Mouse (Mus musculus): ENCODE measurements around the gene Gabrb2. TPM values are rescaled to one million over a fixed set of nuclear protein-coding genes. Genes with fewer than 3 reads are reported as not detected.

Gene Gabrb2
- not detected for polyA plus RNA-seq (2014; fragmentation: Illumina TruSeq; extraction: RNeasy Lipid Tissue Mini Kit (QIAGEN cat#74804); ENCODE audit: low read depth, low replicate concordance)

DNA sequence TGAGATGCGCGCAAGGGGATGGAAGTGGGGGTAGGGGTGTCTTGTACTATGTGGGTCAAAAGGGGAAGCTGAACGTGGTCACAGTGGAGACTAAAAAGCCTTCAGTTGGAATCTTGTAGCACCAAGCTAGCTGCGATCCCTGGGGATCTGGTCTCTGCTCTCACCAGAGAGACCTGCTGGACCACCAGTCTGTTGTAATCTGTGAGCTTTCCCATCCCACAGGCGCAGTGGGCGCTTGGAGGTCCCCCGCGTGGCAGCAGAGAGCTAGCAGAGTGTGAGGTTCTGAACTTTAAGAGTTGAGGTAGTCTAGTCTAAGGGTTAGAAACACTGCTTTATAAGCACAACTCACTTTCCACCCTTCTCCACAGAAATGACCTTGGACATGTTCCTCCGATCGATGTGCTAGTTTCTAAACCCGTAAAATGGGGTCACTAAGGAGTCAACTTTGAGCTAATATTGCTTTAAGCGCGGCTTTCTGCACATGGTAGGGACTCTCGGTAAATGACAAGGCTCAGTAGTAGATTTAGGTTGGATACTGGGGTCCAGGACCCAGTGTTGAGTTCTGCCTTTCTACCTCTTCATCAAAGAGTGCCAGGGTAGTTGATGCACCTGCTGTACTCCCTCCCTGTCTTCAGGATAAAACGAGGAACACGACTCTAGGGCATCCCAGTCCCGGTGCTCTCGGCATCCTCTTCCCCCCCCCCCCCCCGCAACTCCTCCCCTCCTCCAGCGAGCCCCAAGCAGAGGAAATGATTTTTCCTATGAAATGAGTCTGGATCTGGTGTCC, at the start of gene Gabrb2:
Gene Gabrb2, plus strand, starts transcription at position 762 of the 787 bp plus-strand sequence.

Other genes starting within 250 kb of the Gabrb2 start
- not detected for gene Gabra1, start 236.8 kb upstream of the Gabrb2 start, polyA plus RNA-seq (2014; fragmentation: Illumina TruSeq; extraction: RNeasy Lipid Tissue Mini Kit (QIAGEN cat#74804); ENCODE audit: low read depth, low replicate concordance)
- not detected for gene Gabra6, start 98.7 kb upstream of the Gabrb2 start, polyA plus RNA-seq (2014; fragmentation: Illumina TruSeq; extraction: RNeasy Lipid Tissue Mini Kit (QIAGEN cat#74804); ENCODE audit: low read depth, low replicate concordance)

Measured in liver, adult 10 weeks (tissue).